Mouse (Mus musculus): ENCODE measurements around the gene Zfp408.

Gene Zfp408

GRCm38 (mm10) chr2:91600475-91600874, 49.1 kb downstream of the Zfp408 start:
- DNase-seq (ENCODE audit: low spot score), result no peak
